Mouse (Mus musculus): ENCODE results near the gene Abca5. TPM values are rescaled to one million over a fixed set of nuclear protein-coding genes. Genes with fewer than 3 reads are reported as not detected.
A peak's percentile ranks its signal among the peaks of the same experiment; 100 is the strongest.

Abca5 gene
- total RNA-seq, 2 experiments from 2014 or later = 15.7 to 20.2 TPM

- DNase-seq = no peak
Measured at GRCm38 (mm10) chr11:110303411-110303810, 34.1 kb downstream of the Abca5 start.

GRCm38 (mm10) chr11:110297917-110298533 is 39.5 kb downstream of the Abca5 start:
- no peak for DNase-seq

GRCm38 (mm10) chr11:110290586-110290985 is 46.9 kb downstream of the Abca5 start:
- DNase-seq = no peak

- DNase-seq = no peak
Measured at GRCm38 (mm10) chr11:110288423-110288822, 49.1 kb downstream of the Abca5 start.

- DNase-seq = no peak
Measured at GRCm38 (mm10) chr11:110287694-110288093, 49.8 kb downstream of the Abca5 start.

GRCm38 (mm10) chr11:110286331-110286730 is 51.2 kb downstream of the Abca5 start:
- DNase-seq = no peak

- DNase-seq = no peak
Measured at GRCm38 (mm10) chr11:110284849-110285248, 52.7 kb downstream of the Abca5 start.

- no peak for DNase-seq
Measured at GRCm38 (mm10) chr11:110284185-110284787, 53.2 kb downstream of the Abca5 start.

GRCm38 (mm10) chr11:110274794-110275193 is 62.7 kb downstream of the Abca5 start:
- DNase-seq = no peak

GRCm38 (mm10) chr11:110271745-110272144 is 65.8 kb downstream of the Abca5 start:
- peak; percentile 34 to 51 for DNase-seq

- peak; percentile 91 to 94 for DNase-seq
Measured at GRCm38 (mm10) chr11:110268244-110268844, 69.2 kb downstream of the Abca5 start.

GRCm38 (mm10) chr11:110267232-110267631 is 70.3 kb downstream of the Abca5 start:
- DNase-seq = no peak

- DNase-seq = peak; percentile 35 to 43
Measured at GRCm38 (mm10) chr11:110266757-110267156, 70.8 kb downstream of the Abca5 start.

- no peak for DNase-seq
Measured at GRCm38 (mm10) chr11:110261867-110262266, 75.6 kb downstream of the Abca5 start.

- DNase-seq = no peak
Measured at GRCm38 (mm10) chr11:110257911-110258310, 79.6 kb downstream of the Abca5 start.

- no peak for DNase-seq
Measured at GRCm38 (mm10) chr11:110257061-110257460, 80.5 kb downstream of the Abca5 start.

GRCm38 (mm10) chr11:110252256-110252655 is 85.3 kb downstream of the Abca5 start:
- DNase-seq = no peak

- DNase-seq = peak; percentile 5 to 25
Measured at GRCm38 (mm10) chr11:110251534-110251933, 86.0 kb downstream of the Abca5 start, which contains the start of gene Abca6. Abca6 (minus strand) TSS chr11:110251776.

GRCm38 (mm10) chr11:110244730-110245129 is 92.8 kb downstream of the Abca5 start:
- DNase-seq = peak; percentile 81 to 85

- DNase-seq = no peak
Measured at GRCm38 (mm10) chr11:110237466-110237865, 100.0 kb downstream of the Abca5 start.

GRCm38 (mm10) chr11:110232975-110233374 is 104.5 kb downstream of the Abca5 start:
- no peak for DNase-seq
